Mouse (Mus musculus): ENCODE measurements around the gene Lpin3. TPM values are rescaled to one million over a fixed set of nuclear protein-coding genes. Genes with fewer than 3 reads are reported as not detected.

Lpin3 gene
- polyA plus RNA-seq, 2 experiments: 0.52 to 0.67 TPM

DNA sequence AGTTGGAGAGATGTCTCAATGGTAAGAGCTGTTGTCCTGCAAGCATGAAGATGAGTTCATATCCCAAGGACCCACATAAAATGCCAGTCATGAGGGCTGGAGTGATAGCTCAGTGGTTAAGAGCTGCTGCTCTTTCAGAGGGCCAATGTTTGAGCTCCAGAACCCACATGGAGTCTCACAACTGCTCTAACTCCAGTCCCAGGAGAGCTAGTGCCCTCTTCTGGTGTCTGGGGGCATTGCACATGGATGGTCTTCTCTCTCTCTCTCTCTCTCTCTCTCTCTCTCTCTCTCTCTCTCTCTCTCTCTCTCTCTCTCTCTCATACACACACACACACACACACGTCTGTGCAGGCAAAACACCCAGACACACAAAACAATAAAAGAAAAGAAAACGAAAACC, 4.4 kb downstream of the Lpin3 start:
- no peak overlapping the region for H3K9ac ChIP-seq (replicated peaks)
- ATAC-seq (ENCODE audit: insufficient read depth): no peak

DNA sequence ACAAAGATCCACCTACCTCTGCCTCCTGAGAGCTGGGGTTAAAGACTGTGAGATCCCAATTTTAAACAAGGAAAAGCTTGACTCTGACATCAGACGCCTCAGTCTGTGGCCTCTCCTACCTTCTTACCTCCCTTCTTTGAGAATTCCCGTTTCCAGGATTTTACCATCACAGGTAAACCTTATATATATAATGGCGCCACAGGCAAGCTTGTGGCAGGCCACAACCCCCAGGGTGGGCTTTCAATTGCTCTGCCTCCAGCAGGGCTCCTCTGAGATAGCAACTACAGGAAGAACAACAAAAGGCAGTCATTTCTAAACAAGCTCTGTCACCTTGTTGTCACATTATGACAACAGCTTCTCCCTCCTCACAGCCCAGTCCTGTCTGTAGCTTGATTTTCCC, 5.8 kb downstream of the Lpin3 start:
- Histone ChIP-seq H3K4me3 (ENCODE audit: insufficient read depth in 1 of 2, low read depth in 2 of 2, low read length in 2 of 2) (no peak overlapping the region), H3K27ac (no peak overlapping the region), H3K36me3 (replicated peaks; ENCODE audit: control insufficient read depth, insufficient read depth, low read depth) (no peaks in the 10 kb centered on the region), H3K9me3 (ENCODE audit: control insufficient read depth, low read length) (no peaks in the 10 kb centered on the region), H3K4me2 (ENCODE audit: low read depth) (no peak overlapping the region), H3K4me1 (replicated peaks; ENCODE audit: control insufficient read depth in 2 of 2, insufficient read depth in 2 of 2, low read length in 1 of 2) (0 out of 4 replicates have a peak, but pooled peaks cover 0 to 2% of the 10 kb centered on the region in 2 experiments), H3K9ac (replicated peaks) (no peak overlapping the region), H3K27me3 (ENCODE audit: control insufficient read depth, insufficient read depth, low read length) (no peaks in the 10 kb centered on the region)
- DNase-seq (ENCODE audit: low read depth in 3 of 3, low spot score in 3 of 3) (no peak), ATAC-seq (ENCODE audit: insufficient read depth) (no peak)
- WGBS (ENCODE audit: insufficient replicate concordance): 55% methylated on average over 3 of the region's 3 CpGs
- no peak for TF ChIP-seq CTCF (IDR thresholded peaks at IDR 0.05; ENCODE audit: low read depth)
- no peak for TF ChIP-seq EP300 (IDR thresholded peaks at IDR 0.05; ENCODE audit: low read depth)

More for the DNA sequence above, 4.4 kb downstream of the Lpin3 start:
- Histone ChIP-seq H3K4me1 (replicated peaks; ENCODE audit: control insufficient read depth in 2 of 2, insufficient read depth in 2 of 2, low read length in 1 of 2) (0 out of 4 replicates have a peak, but pooled peaks cover 0 to 2% of the 10 kb centered on the region in 2 experiments), H3K9me3 (ENCODE audit: control insufficient read depth, low read length) (no peaks in the 10 kb centered on the region), H3K4me3 (ENCODE audit: insufficient read depth in 1 of 2, low read depth in 2 of 2, low read length in 2 of 2) (no peak overlapping the region), H3K27me3 (ENCODE audit: control insufficient read depth, insufficient read depth, low read length) (no peaks in the 10 kb centered on the region), H3K36me3 (replicated peaks; ENCODE audit: control insufficient read depth, insufficient read depth, low read depth) (no peaks in the 10 kb centered on the region), H3K4me2 (ENCODE audit: low read depth) (no peak overlapping the region), H3K27ac (no peak overlapping the region)
- no peak for DNase-seq (ENCODE audit: low read depth in 3 of 3, low spot score in 3 of 3)
- 6% methylated on average over 2 of the region's 2 CpGs for WGBS (ENCODE audit: insufficient replicate concordance)
- peak; percentile 79 for TF ChIP-seq CTCF (IDR thresholded peaks at IDR 0.05; ENCODE audit: low read depth)
- no peak for TF ChIP-seq EP300 (IDR thresholded peaks at IDR 0.05; ENCODE audit: low read depth)

GRCm38 (mm10) chr2:160887284-160887683, 6.8 kb downstream of the Lpin3 start:
- Histone ChIP-seq H3K4me1 (replicated peaks; ENCODE audit: control insufficient read depth in 2 of 2, insufficient read depth in 2 of 2, low read length in 1 of 2) (0 out of 4 replicates have a peak, but pooled peaks cover 0 to 2% of the 10 kb centered on the region in 2 experiments), H3K36me3 (replicated peaks; ENCODE audit: control insufficient read depth, insufficient read depth, low read depth) (no peaks in the 10 kb centered on the region), H3K27me3 (ENCODE audit: control insufficient read depth, insufficient read depth, low read length) (no peaks in the 10 kb centered on the region), H3K9me3 (ENCODE audit: control insufficient read depth, low read length) (no peaks in the 10 kb centered on the region), H3K27ac (no peak overlapping the region), H3K4me3 (ENCODE audit: insufficient read depth in 1 of 2, low read depth in 2 of 2, low read length in 2 of 2) (peak overlapping the region; percentile 48 to 64), H3K4me2 (ENCODE audit: low read depth) (peak overlapping the region; percentile 58), H3K9ac (replicated peaks) (no peak overlapping the region)
- peak; percentile 78 for ATAC-seq (ENCODE audit: insufficient read depth)
- peak; percentile 55 to 61 (median 55) for DNase-seq (ENCODE audit: low read depth in 3 of 3, low spot score in 3 of 3)
- no peak for TF ChIP-seq EP300 (IDR thresholded peaks at IDR 0.05; ENCODE audit: low read depth)
- peak; percentile 91 for TF ChIP-seq CTCF (IDR thresholded peaks at IDR 0.05; ENCODE audit: low read depth)
- WGBS (ENCODE audit: insufficient replicate concordance): 3% methylated on average over 11 of the region's 11 CpGs

GRCm38 (mm10) chr2:160887859-160888258, 7.4 kb downstream of the Lpin3 start:
- under 1% methylated on average over 26 of the region's 26 CpGs for WGBS (ENCODE audit: insufficient replicate concordance)
- DNase-seq (ENCODE audit: low read depth in 3 of 3, low spot score in 3 of 3) (peak in 1 of 3 experiments; percentile 23), ATAC-seq (ENCODE audit: insufficient read depth) (peak; percentile 69)
- Histone ChIP-seq H3K4me3 (ENCODE audit: insufficient read depth in 1 of 2, low read depth in 2 of 2, low read length in 2 of 2) (peak overlapping the region; percentile 48 to 64), H3K9me3 (ENCODE audit: control insufficient read depth, low read length) (no peaks in the 10 kb centered on the region), H3K4me1 (replicated peaks; ENCODE audit: control insufficient read depth in 2 of 2, insufficient read depth in 2 of 2, low read length in 1 of 2) (0 out of 4 replicates have a peak, but pooled peaks cover 0 to 2% of the 10 kb centered on the region in 2 experiments), H3K27ac (no peak overlapping the region), H3K4me2 (ENCODE audit: low read depth) (peak overlapping the region; percentile 58), H3K36me3 (replicated peaks; ENCODE audit: control insufficient read depth, insufficient read depth, low read depth) (no peaks in the 10 kb centered on the region), H3K9ac (replicated peaks) (peak overlapping the region; percentile 15; the same call in 1 of the 2 replicates), H3K27me3 (ENCODE audit: control insufficient read depth, insufficient read depth, low read length) (no peaks in the 10 kb centered on the region)
- TF ChIP-seq EP300 (IDR thresholded peaks at IDR 0.05; ENCODE audit: low read depth) (no peak), CTCF (IDR thresholded peaks at IDR 0.05; ENCODE audit: low read depth) (no peak)

GRCm38 (mm10) chr2:160891045-160891444, 10.6 kb downstream of the Lpin3 start:
- DNase-seq (ENCODE audit: low read depth in 3 of 3, low spot score in 3 of 3): no peak
- no peaks in the 10 kb centered on the region for H3K36me3 ChIP-seq (replicated peaks; ENCODE audit: control insufficient read depth, insufficient read depth, low read depth)
- H3K9ac ChIP-seq (replicated peaks): no peak overlapping the region
- 52% methylated on average over 5 of the region's 5 CpGs for WGBS (ENCODE audit: insufficient replicate concordance)
- no peak for ATAC-seq (ENCODE audit: insufficient read depth)
- H3K9me3 ChIP-seq (ENCODE audit: control insufficient read depth, low read length): no peaks in the 10 kb centered on the region
- H3K27me3 ChIP-seq (ENCODE audit: control insufficient read depth, insufficient read depth, low read length): no peaks in the 10 kb centered on the region
- no peak overlapping the region for H3K4me2 ChIP-seq (ENCODE audit: low read depth)
- H3K4me3 ChIP-seq (ENCODE audit: insufficient read depth in 1 of 2, low read depth in 2 of 2, low read length in 2 of 2): no peak overlapping the region
- TF ChIP-seq CTCF (IDR thresholded peaks at IDR 0.05; ENCODE audit: low read depth) (no peak), EP300 (IDR thresholded peaks at IDR 0.05; ENCODE audit: low read depth) (no peak)
- H3K4me1 ChIP-seq (replicated peaks; ENCODE audit: control insufficient read depth in 2 of 2, insufficient read depth in 2 of 2, low read length in 1 of 2): 0 out of 4 replicates have a peak, but pooled peaks cover 0 to 2% of the 10 kb centered on the region in 2 experiments
- H3K27ac ChIP-seq: no peak overlapping the region
